Mouse (Mus musculus) liver, postnatal 0 days (tissue): ENCODE data around the gene Gng12.

Experiments
- CTCF ChIP-seq: sonication (generic); IDR thresholded peaks from 2 replicates; pipeline ENCODE4 v1.5.1; 2016; ENCODE audit warnings: antibody characterized with exemption, low read depth
- EP300 ChIP-seq: IDR thresholded peaks from 2 replicates; pipeline ENCODE4 v1.6.1; 2016; ENCODE audit warnings: antibody characterized with exemption, low read depth, mild to moderate bottlenecking

- TF ChIP-seq CTCF (no peak), EP300 (no peak)
Observed at GRCm38 (mm10) chr6:66893950-66894349, 2.2 kb upstream of the Gng12 start.
